Mouse (Mus musculus): ENCODE data around the gene Runx3.

Runx3 gene

GRCm38 (mm10) chr4:135221632-135222407, 101.4 kb downstream of the Runx3 start:
- no peak for DNase-seq (ENCODE audit: low spot score in 2 of 2)

- no peak for DNase-seq (ENCODE audit: low spot score in 2 of 2)
Observed at GRCm38 (mm10) chr4:135223808-135224207, 103.4 kb downstream of the Runx3 start.

- DNase-seq (ENCODE audit: low spot score in 2 of 2), result no peak
Observed at GRCm38 (mm10) chr4:135226008-135226667, 105.7 kb downstream of the Runx3 start.

All from urinary bladder, postnatal 36 days (tissue).